8 mouse cellular contexts compared by ENCODE assay signal in genomic region chr8:115706411-115706860, GRCm38 (mm10). TPM values are rescaled to one million over a fixed set of nuclear protein-coding genes. Genes with fewer than 3 reads are reported as not detected.
DNase-seq lines count a peak whose midpoint lies in the region; ATAC-seq and TF ChIP-seq lines count a peak whose summit lies in the region.

No protein-coding gene starts in this region.

- WGBS in embryonic facial prominence, embryonic 14.5 days, result under 1% methylated on average over 22 of the region's 39 CpGs
- 0% methylated on average over 33 of the region's 39 CpGs for WGBS in liver, adult 2 months

- no peak for TF ChIP-seq POLR2A in liver, adult 2 months (IDR thresholded peaks at IDR 0.05; ENCODE audit: extremely low read depth, insufficient read depth, low read length)

- no peak for ATAC-seq in erythroblast, adult 5-6 weeks (replicated peaks; ENCODE audit: low FRiP score, poor library complexity, severe bottlenecking)
- ATAC-seq in embryonic facial prominence, embryonic 14.5 days (ENCODE audit: low read depth), result peak; percentile 9; the same call in 1 of the 2 replicates

- peak; percentile 75 for DNase-seq in adrenal gland, adult 2 months
- DNase-seq in embryonic facial prominence, embryonic 14.5 days (ENCODE audit: low spot score), result peak; percentile 29
- peak; percentile 31 to 60 for DNase-seq in heart, postnatal 10 days
- peak; percentile 21 for DNase-seq in liver, adult 2 months (ENCODE audit: extremely low read depth, low read depth, low spot score)
- peak; percentile 77 for DNase-seq in neural tube, embryonic 10.5 days (ENCODE audit: extremely low spot score, low spot score)
- DNase-seq in thymus, postnatal 14 days, result peak; percentile 41

- H3K27me3 ChIP-seq in erythroblast, embryonic 14.5 days (ENCODE audit: control insufficient read depth), result peaks cover 45% of the 10 kb centered on the region
- 0 out of 2 replicates have a peak, but pooled peaks cover 9% of the 10 kb centered on the region for H3K27me3 ChIP-seq in embryonic facial prominence, embryonic 14.5 days (replicated peaks; ENCODE audit: control insufficient read depth, insufficient read depth, low read length)
- no peaks in the 10 kb centered on the region for H3K27me3 ChIP-seq in liver, adult 2 months (ENCODE audit: control insufficient read depth, insufficient read depth, low read length)

- no peaks in the 10 kb centered on the region for H3K4me1 ChIP-seq in erythroblast, embryonic 14.5 days (ENCODE audit: control insufficient read depth)
- H3K4me1 ChIP-seq in embryonic facial prominence, embryonic 14.5 days (ENCODE audit: control insufficient read depth, insufficient read depth, low read length), result peaks cover 3% of the 10 kb centered on the region; the same call in 1 of the 2 replicates
- no peaks in the 10 kb centered on the region for H3K4me1 ChIP-seq in liver, adult 2 months (ENCODE audit: control insufficient read depth, insufficient read depth, low read length)

- TF ChIP-seq CTCF in liver, adult 2 months (IDR thresholded peaks at IDR 0.05; ENCODE audit: low read depth, low read length), result no peak

- H3K9ac ChIP-seq in embryonic facial prominence, embryonic 14.5 days (ENCODE audit: low read depth, low read length), result peak overlapping the region; percentile 71
- H3K9ac ChIP-seq in liver, adult 2 months (ENCODE audit: low read depth, low read length), result peak overlapping the region; percentile 85

- H3K9me3 ChIP-seq in erythroblast, embryonic 14.5 days (ENCODE audit: control insufficient read depth, low read length), result no peaks in the 10 kb centered on the region
- no peaks in the 10 kb centered on the region for H3K9me3 ChIP-seq in embryonic facial prominence, embryonic 14.5 days (ENCODE audit: control insufficient read depth, low read length)

- H3K4me2 ChIP-seq in embryonic facial prominence, embryonic 14.5 days (ENCODE audit: low read depth, low read length), result peak overlapping the region; percentile 79

- intact Hi-C loops in heart, postnatal 10 days (cut with DNase I), result loop anchor here (2.0 to 10.0 kb wide), 4 partner anchors 172 to 774 kb away; no protein-coding TSS in a partner anchor

- H3K27ac ChIP-seq in embryonic facial prominence, embryonic 14.5 days (replicated peaks; ENCODE audit: low read depth, low read length), result peak overlapping the region; percentile 86
- H3K27ac ChIP-seq in liver, adult 2 months (replicated peaks; ENCODE audit: insufficient read depth, low read depth, low read length), result peak overlapping the region; percentile 64

- peaks cover 3% of the 10 kb centered on the region; the same call in 1 of the 2 replicates for H3K79me2 ChIP-seq in liver, adult 2 months (ENCODE audit: control insufficient read depth, insufficient read depth, low read length)

- peak overlapping the region; percentile 44 for H3K4me3 ChIP-seq in erythroblast, embryonic 14.5 days (replicated peaks)
- peak overlapping the region; percentile 58 for H3K4me3 ChIP-seq in embryonic facial prominence, embryonic 14.5 days (ENCODE audit: low read depth, low read length)
- peak overlapping the region; percentile 83 for H3K4me3 ChIP-seq in liver, adult 2 months (ENCODE audit: insufficient read depth, low read depth, low read length)

- no peaks in the 10 kb centered on the region for H3K36me3 ChIP-seq in erythroblast, embryonic 14.5 days (ENCODE audit: control insufficient read depth)
- no peaks in the 10 kb centered on the region for H3K36me3 ChIP-seq in embryonic facial prominence, embryonic 14.5 days (ENCODE audit: control insufficient read depth, insufficient read depth, low read length)
- peaks cover 3% of the 10 kb centered on the region; the same call in 1 of the 2 replicates for H3K36me3 ChIP-seq in liver, adult 2 months (ENCODE audit: control insufficient read depth, insufficient read depth, low read length)

RNA-seq across cellular contexts. Expression of gene Maf, which starts 1.2 kb away (rescaled TPM):
- 0.26 TPM in 2 replicates for polyA plus RNA-seq in erythroblast, embryonic 14.5 days (2012)
- 2.5 and 4.0 TPM in 2 replicates for total RNA-seq in erythroblast, adult 5-6 weeks (2015; ENCODE audit: low replicate concordance)
- 1.8 and 4.1 TPM in 2 replicates for total RNA-seq in erythroblast, adult 5-6 weeks (2017; ENCODE audit: low replicate concordance)
- total RNA-seq in adrenal gland, adult 2 months (2021), result 10 to 100 TPM; 20.8 to 23.7 TPM
- polyA plus RNA-seq in adrenal gland, adult 2 months (2012; rRNA removed), result 13.0 and 15.7 TPM in 2 replicates
- polyA plus RNA-seq in embryonic facial prominence, embryonic 14.5 days (2014; fragmentation: Nextera tagmentation; extraction: Ambion mirVana), result 14.3 and 14.8 TPM in 2 replicates
- total RNA-seq in heart, postnatal 10 days (2021), result 1 to 10 TPM; 7.4 to 7.7 TPM
- total RNA-seq in liver, adult 2 months (2014; rRNA removed), result 9.9 and 10.6 TPM in 2 replicates
- polyA plus RNA-seq in liver, adult 2 months (2012; rRNA removed), result 5.0 and 6.4 TPM in 2 replicates

Comparison
In these comparisons a context has a peak if more than half of its experiments do, and no peak if none do; other contexts are left out.
1. DNase-seq: peak in every context shown above with its lines; median percentile 77 in neural tube, embryonic 10.5 days; 75 in adrenal gland, adult 2 months; 46 in heart, postnatal 10 days; 41 in thymus, postnatal 14 days; 29 in embryonic facial prominence, embryonic 14.5 days; 21 in liver, adult 2 months.